Mouse (Mus musculus): ENCODE data around the gene Pld6. TPM values are rescaled to one million over a fixed set of nuclear protein-coding genes. Genes with fewer than 3 reads are reported as not detected.

Gene Pld6
- polyA plus RNA-seq, 1 experiment from 2014 or later = 2.8 TPM

GRCm38 (mm10) chr11:59809071-59809669, 21.7 kb upstream of the Pld6 start:
- Histone ChIP-seq H3K27ac (peak overlapping the region; percentile 89), H3K9me3 (replicated peaks) (no peaks in the 10 kb centered on the region), H3K27me3 (no peaks in the 10 kb centered on the region), H3K4me2 (peak overlapping the region; percentile 90), H3K36me3 (peaks cover 35% of the 10 kb centered on the region), H3K4me1 (replicated peaks) (peaks cover 31% of the 10 kb centered on the region), H3K4me3 (replicated peaks) (peak overlapping the region; percentile 81), H3K9ac (peak overlapping the region; percentile 88)
- under 1% methylated on average over 15 of the region's 15 CpGs for WGBS (ENCODE audit: insufficient replicate concordance)
- ATAC-seq (ENCODE audit: low read depth) = peak; percentile 54
- peak; percentile 39 for DNase-seq

DNA sequence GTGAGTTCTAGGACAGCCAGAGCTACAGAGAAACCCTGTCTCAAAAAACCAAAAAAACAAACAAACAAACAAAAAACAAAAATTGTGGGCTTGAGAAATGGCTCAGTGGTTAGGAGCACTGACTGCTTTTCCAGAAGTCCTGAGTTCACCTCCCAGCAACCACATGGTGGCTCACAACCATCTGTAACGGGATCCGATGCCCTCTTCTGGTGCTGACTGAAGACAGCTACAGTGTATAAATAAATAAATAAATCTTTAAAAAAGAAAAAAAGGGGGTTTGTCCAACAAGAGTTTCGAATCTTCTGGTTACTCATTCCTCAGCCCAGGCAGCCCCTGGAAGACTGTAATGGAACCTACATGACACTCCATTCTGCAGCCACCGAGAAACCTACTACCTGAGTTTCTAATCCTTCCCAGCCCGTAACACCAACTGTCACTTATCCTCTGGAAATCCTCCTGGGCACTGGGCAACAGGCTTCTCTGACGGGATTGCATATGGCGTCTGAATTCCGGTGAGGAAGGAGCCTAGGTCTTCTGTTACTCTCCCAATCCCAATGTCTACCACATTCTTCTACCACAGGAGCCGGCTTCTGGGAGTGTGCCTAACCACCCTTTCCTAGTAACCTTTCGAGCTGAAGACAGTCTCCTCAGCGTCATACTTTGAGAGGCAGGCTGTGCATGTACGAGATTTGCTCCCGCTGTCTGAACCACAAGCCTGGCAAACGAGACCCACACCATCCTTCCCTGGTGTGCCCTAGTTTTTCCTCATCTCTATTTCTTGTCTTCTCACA, 20.9 kb upstream of the Pld6 start:
- Histone ChIP-seq H3K9me3 (replicated peaks) (no peaks in the 10 kb centered on the region), H3K4me1 (replicated peaks) (peaks cover 31% of the 10 kb centered on the region), H3K36me3 (peaks cover 41% of the 10 kb centered on the region), H3K27ac (peak overlapping the region; percentile 89), H3K4me3 (replicated peaks) (peak overlapping the region; percentile 81), H3K4me2 (peak overlapping the region; percentile 90), H3K27me3 (no peaks in the 10 kb centered on the region), H3K9ac (peak overlapping the region; percentile 88)
- ATAC-seq (ENCODE audit: low read depth) (no peak), DNase-seq (no peak)
- 68% methylated on average over 14 of the region's 14 CpGs for WGBS (ENCODE audit: insufficient replicate concordance)

GRCm38 (mm10) chr11:59805656-59806055, 18.2 kb upstream of the Pld6 start:
- no peak overlapping the region for H3K9ac ChIP-seq
- H3K36me3 ChIP-seq = peaks cover 68% of the 10 kb centered on the region
- H3K27me3 ChIP-seq = no peaks in the 10 kb centered on the region
- no peak overlapping the region for H3K4me3 ChIP-seq (replicated peaks)
- DNase-seq = no peak
- 85% methylated on average over 2 of the region's 2 CpGs for WGBS (ENCODE audit: insufficient replicate concordance)
- no peak for ATAC-seq (ENCODE audit: low read depth)
- peaks cover 22% of the 10 kb centered on the region for H3K4me1 ChIP-seq (replicated peaks)
- H3K4me2 ChIP-seq = no peak overlapping the region
- no peaks in the 10 kb centered on the region for H3K9me3 ChIP-seq (replicated peaks)
- no peak overlapping the region for H3K27ac ChIP-seq

DNA sequence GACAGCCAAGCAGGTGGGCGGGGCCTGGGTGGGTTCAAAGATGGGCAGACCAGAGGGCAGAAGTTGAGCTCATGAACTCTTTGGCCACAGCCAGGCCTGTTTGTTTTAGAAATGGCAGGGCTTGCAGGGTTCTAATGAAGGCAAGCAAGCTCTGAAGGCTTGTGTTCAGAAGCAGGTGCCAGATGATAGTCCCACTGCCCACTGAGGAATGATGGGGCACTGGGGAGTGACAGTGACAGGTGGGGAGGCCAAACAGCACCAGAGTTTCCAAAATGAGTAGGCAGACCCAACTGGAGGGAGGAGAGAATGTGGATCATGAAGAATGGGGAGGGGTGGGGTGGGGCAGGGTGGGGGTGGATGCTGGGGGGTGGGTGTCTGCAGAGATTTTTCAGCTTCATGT, 17.8 kb upstream of the Pld6 start:
- Histone ChIP-seq H3K27me3 (no peaks in the 10 kb centered on the region), H3K4me1 (replicated peaks) (peaks cover 18% of the 10 kb centered on the region), H3K9ac (no peak overlapping the region), H3K9me3 (replicated peaks) (no peaks in the 10 kb centered on the region), H3K27ac (no peak overlapping the region), H3K4me2 (no peak overlapping the region), H3K36me3 (peaks cover 72% of the 10 kb centered on the region), H3K4me3 (replicated peaks) (no peak overlapping the region)
- WGBS (ENCODE audit: insufficient replicate concordance) = 61% methylated on average over 1 of the region's 1 CpGs
- ATAC-seq (ENCODE audit: low read depth) (no peak), DNase-seq (no peak)

DNA sequence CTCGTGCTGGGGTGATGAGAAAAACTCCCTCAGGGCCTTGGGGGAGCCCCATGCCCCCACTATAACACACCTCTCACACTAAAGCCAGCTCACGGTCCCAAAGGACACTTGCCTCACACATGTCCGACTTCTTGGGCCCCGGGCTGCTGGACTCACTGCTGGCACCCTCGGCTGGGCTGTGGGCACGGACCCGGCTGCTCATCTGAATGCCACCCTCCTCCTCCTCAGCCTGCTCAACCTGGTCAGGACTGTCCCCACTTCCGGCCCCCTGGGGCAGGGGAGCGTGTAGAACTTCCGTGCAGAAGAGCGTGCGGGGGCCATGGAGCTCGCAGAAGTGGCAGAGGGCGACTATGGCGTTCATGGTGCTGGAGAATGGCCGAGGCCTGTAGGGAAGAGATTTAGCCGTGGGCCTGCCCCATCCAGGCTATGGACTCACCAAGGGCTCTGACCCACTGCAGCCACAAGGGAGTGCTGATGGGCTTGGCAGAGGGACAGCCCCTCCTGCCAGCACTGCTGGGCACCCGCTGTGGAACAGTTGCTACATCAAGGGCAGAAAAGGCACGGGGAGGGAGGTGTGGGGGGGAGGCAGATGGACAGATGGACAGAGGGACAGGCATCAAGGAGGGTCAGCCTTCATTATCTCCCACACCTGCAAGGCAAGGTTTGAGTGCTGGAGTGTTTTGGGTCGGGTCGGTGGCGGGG, 17.1 kb upstream of the Pld6 start:
- Histone ChIP-seq H3K4me3 (replicated peaks) (no peak overlapping the region), H3K27me3 (no peaks in the 10 kb centered on the region), H3K4me1 (replicated peaks) (peaks cover 18% of the 10 kb centered on the region), H3K9ac (no peak overlapping the region), H3K36me3 (peaks cover 79% of the 10 kb centered on the region), H3K4me2 (no peak overlapping the region), H3K27ac (no peak overlapping the region), H3K9me3 (replicated peaks) (no peaks in the 10 kb centered on the region)
- ATAC-seq (ENCODE audit: low read depth) (no peak), DNase-seq (no peak)
- WGBS (ENCODE audit: insufficient replicate concordance) = 80% methylated on average over 22 of the region's 22 CpGs

- no peaks in the 10 kb centered on the region for H3K27me3 ChIP-seq
- no peak overlapping the region for H3K9ac ChIP-seq
- H3K4me2 ChIP-seq = no peak overlapping the region
- H3K27ac ChIP-seq = no peak overlapping the region
- no peak overlapping the region for H3K4me3 ChIP-seq (replicated peaks)
- peaks cover 89% of the 10 kb centered on the region for H3K36me3 ChIP-seq
- peaks cover 8% of the 10 kb centered on the region for H3K4me1 ChIP-seq (replicated peaks)
- 85% methylated on average over 14 of the region's 14 CpGs for WGBS (ENCODE audit: insufficient replicate concordance)
- H3K9me3 ChIP-seq (replicated peaks) = no peaks in the 10 kb centered on the region
- no peak for DNase-seq
- ATAC-seq (ENCODE audit: low read depth) = no peak
These were observed 16.1 kb upstream of the Pld6 start for GRCm38 (mm10) chr11:59803516-59803915.

DNA sequence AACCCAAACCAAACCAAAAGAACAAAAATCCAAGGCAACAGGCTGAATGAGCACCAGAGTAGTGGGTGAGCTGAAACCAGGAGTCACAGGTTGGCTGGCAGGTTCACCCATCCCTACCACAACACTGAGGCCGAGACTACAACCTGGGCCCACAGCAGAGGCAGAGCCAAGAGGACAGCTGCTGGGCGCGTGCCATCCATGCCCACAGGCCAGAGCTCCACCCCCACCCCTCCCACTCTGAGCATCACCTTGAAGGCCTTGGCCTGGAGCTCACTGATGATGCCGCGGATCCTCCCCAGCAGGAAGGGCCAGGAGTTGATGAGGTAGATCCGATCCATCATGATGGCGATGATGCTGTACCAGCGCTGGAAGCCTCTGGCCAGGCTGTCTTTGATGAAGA, 14.4 kb upstream of the Pld6 start:
- no peak overlapping the region for H3K27ac ChIP-seq
- H3K9me3 ChIP-seq (replicated peaks) = no peaks in the 10 kb centered on the region
- DNase-seq (no peak), ATAC-seq (ENCODE audit: low read depth) (no peak)
- H3K9ac ChIP-seq = no peak overlapping the region
- no peaks in the 10 kb centered on the region for H3K27me3 ChIP-seq
- H3K4me1 ChIP-seq (replicated peaks) = no peaks in the 10 kb centered on the region; the same call in 1 of the 2 replicates
- H3K4me3 ChIP-seq (replicated peaks) = no peak overlapping the region
- H3K4me2 ChIP-seq = no peak overlapping the region
- WGBS (ENCODE audit: insufficient replicate concordance) = 91% methylated on average over 8 of the region's 8 CpGs
- peaks cover 98% of the 10 kb centered on the region for H3K36me3 ChIP-seq

GRCm38 (mm10) chr11:59800412-59800811, 13.0 kb upstream of the Pld6 start:
- Histone ChIP-seq H3K27ac (no peak overlapping the region), H3K4me2 (no peak overlapping the region), H3K9me3 (replicated peaks) (no peaks in the 10 kb centered on the region), H3K36me3 (peaks cover 91% of the 10 kb centered on the region), H3K4me3 (replicated peaks) (no peak overlapping the region), H3K4me1 (replicated peaks) (no peaks in the 10 kb centered on the region), H3K9ac (no peak overlapping the region), H3K27me3 (no peaks in the 10 kb centered on the region)
- WGBS (ENCODE audit: insufficient replicate concordance) = 87% methylated on average over 10 of the region's 10 CpGs
- DNase-seq (no peak), ATAC-seq (ENCODE audit: low read depth) (no peak)

- ATAC-seq (ENCODE audit: low read depth) (no peak), DNase-seq (no peak)
- H3K27me3 ChIP-seq = no peaks in the 10 kb centered on the region
- no peak overlapping the region for H3K4me3 ChIP-seq (replicated peaks)
- no peaks in the 10 kb centered on the region for H3K9me3 ChIP-seq (replicated peaks)
- 83% methylated on average over 6 of the region's 6 CpGs for WGBS (ENCODE audit: insufficient replicate concordance)
- no peak overlapping the region for H3K27ac ChIP-seq
- no peak overlapping the region for H3K9ac ChIP-seq
- no peak overlapping the region for H3K4me2 ChIP-seq
- H3K36me3 ChIP-seq = peaks cover 65% of the 10 kb centered on the region
- no peaks in the 10 kb centered on the region for H3K4me1 ChIP-seq (replicated peaks)
These were observed 5.9 kb upstream of the Pld6 start for GRCm38 (mm10) chr11:59793390-59793789.

- Histone ChIP-seq H3K36me3 (peaks cover 31% of the 10 kb centered on the region), H3K4me2 (no peak overlapping the region), H3K27ac (no peak overlapping the region), H3K27me3 (0 out of 2 replicates have a peak, but pooled peaks cover 8% of the 10 kb centered on the region), H3K4me1 (replicated peaks) (peaks cover 12% of the 10 kb centered on the region), H3K9ac (no peak overlapping the region), H3K9me3 (replicated peaks) (no peaks in the 10 kb centered on the region), H3K4me3 (replicated peaks) (no peak overlapping the region)
- ATAC-seq (ENCODE audit: low read depth) (no peak), DNase-seq (no peak)
- 91% methylated on average over 1 of the region's 1 CpGs for WGBS (ENCODE audit: insufficient replicate concordance)
These were observed 1.9 kb upstream of the Pld6 start for GRCm38 (mm10) chr11:59789311-59789710.

DNA sequence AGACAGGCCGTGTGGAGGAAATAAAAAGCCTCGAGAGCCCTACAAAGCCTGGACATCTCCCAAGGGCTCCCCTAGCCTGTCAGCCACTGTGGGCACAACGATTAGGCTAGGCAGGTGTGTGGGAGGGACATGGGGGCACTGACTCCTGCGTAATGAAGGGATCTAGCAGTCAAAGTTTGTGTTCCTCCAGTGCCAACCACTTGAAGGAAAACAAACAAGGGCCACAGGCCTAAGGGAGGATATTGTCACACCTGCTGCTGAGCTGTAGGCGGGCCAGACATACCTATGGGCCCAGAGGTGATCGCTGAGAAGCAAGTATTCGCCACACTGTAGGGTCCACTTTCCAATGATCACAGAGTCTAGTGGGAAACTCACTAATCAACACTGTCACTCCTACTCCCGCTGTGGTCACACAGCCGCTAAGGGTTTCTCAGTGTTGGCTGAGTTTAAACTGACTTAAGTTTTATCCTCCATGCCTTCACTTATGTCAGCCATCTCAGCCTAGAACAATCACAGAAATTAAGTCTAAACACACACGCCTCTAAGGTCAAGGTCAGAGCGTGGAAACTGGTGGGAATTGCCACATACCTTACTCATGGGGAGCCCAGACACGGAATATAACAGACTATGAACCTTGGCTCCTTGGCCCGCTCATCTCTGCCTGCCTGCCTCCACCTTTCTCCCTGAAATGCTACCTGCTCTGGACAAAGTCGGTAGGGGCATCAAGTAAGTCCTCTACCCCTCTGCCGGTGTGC, 824 bp downstream of the Pld6 start:
- H3K9me3 ChIP-seq (replicated peaks) = no peaks in the 10 kb centered on the region
- peaks cover 12% of the 10 kb centered on the region for H3K4me1 ChIP-seq (replicated peaks)
- H3K27me3 ChIP-seq = 0 out of 2 replicates have a peak, but pooled peaks cover 8% of the 10 kb centered on the region
- no peak overlapping the region for H3K27ac ChIP-seq
- H3K9ac ChIP-seq = peak overlapping the region; percentile 66
- WGBS (ENCODE audit: insufficient replicate concordance) = 46% methylated on average over 15 of the region's 15 CpGs
- DNase-seq = no peak
- no peak; the same call in 1 of the 2 replicates for ATAC-seq (ENCODE audit: low read depth)
- peak overlapping the region; percentile 58 for H3K4me3 ChIP-seq (replicated peaks)
- H3K4me2 ChIP-seq = peak overlapping the region; percentile 84
- peaks cover 5% of the 10 kb centered on the region for H3K36me3 ChIP-seq
